Mouse (Mus musculus): ENCODE results near the gene Npy4r. TPM values are rescaled to one million over a fixed set of nuclear protein-coding genes. Genes with fewer than 3 reads are reported as not detected.

The Npy4r gene
- polyA plus RNA-seq, 1 experiment from 2014 or later, result 0.11 TPM

DNA sequence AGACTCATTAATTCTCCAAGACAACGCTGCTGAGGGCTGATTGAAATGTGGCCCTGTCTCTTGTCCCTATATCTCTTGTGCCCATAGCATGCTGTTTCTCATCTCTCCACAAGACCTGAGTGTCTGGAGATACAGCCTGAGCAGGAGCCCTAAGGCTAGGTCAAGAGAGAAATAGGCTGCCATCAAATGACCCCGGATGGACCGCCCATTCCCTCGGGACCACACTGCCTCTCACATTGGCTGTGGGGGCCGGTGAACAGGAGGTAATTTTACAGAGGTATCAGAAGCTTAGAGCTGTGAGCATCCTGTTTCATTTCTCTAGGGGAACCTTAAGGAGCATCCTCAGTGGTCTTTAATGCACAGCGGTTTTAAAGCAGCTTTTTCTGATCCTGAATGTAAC is 21.1 kb downstream of the Npy4r start:
- Histone ChIP-seq H3K9ac (ENCODE audit: low read depth, low read length) (no peak overlapping the region), H3K27ac (ENCODE audit: low read depth, low read length) (no peak overlapping the region), H3K36me3 (ENCODE audit: control insufficient read depth, insufficient read depth, low read length) (no peaks in the 10 kb centered on the region), H3K4me2 (replicated peaks; ENCODE audit: low read depth, low read length) (no peak overlapping the region), H3K27me3 (ENCODE audit: control insufficient read depth, insufficient read depth, low read length) (no peaks in the 10 kb centered on the region), H3K4me1 (ENCODE audit: control insufficient read depth, insufficient read depth, low read length) (no peaks in the 10 kb centered on the region), H3K9me3 (ENCODE audit: control insufficient read depth, low read length) (no peaks in the 10 kb centered on the region), H3K4me3 (ENCODE audit: low read length) (no peak overlapping the region)
- WGBS, result 50% methylated on average over 6 of the region's 6 CpGs
- no peak for ATAC-seq (ENCODE audit: low FRiP score, low TSS enrichment)

DNA sequence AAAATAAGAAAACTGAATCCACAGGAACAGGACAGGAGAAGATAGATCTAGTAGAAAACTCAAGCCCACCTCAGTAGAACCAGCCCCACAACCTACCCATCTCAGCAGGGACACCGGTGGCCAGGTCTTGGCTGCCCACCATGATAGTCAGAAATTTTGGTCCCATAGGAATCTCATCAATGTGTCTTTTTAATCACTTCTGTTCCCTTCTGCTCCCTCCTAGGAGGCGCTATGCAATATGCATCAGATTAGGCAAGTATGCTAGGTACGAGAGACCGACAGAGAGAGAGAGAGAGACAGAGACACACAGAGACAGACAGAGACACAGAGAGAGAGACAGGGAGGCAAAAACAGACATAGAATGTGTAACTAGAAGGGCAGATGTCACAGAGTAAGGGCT is 30.6 kb downstream of the Npy4r start:
- no peaks in the 10 kb centered on the region for H3K36me3 ChIP-seq (ENCODE audit: control insufficient read depth, insufficient read depth, low read length)
- ATAC-seq (ENCODE audit: low FRiP score, low TSS enrichment), result no peak
- peaks cover 17% of the 10 kb centered on the region for H3K4me1 ChIP-seq (ENCODE audit: control insufficient read depth, insufficient read depth, low read length)
- H3K4me2 ChIP-seq (replicated peaks; ENCODE audit: low read depth, low read length), result no peak overlapping the region
- no peaks in the 10 kb centered on the region for H3K27me3 ChIP-seq (ENCODE audit: control insufficient read depth, insufficient read depth, low read length)
- no peak overlapping the region for H3K9ac ChIP-seq (ENCODE audit: low read depth, low read length)
- no peak overlapping the region for H3K4me3 ChIP-seq (ENCODE audit: low read length)
- no peak overlapping the region for H3K27ac ChIP-seq (ENCODE audit: low read depth, low read length)
- WGBS, result 95% methylated on average over 4 of the region's 4 CpGs
- no peaks in the 10 kb centered on the region for H3K9me3 ChIP-seq (ENCODE audit: control insufficient read depth, low read length)

DNA sequence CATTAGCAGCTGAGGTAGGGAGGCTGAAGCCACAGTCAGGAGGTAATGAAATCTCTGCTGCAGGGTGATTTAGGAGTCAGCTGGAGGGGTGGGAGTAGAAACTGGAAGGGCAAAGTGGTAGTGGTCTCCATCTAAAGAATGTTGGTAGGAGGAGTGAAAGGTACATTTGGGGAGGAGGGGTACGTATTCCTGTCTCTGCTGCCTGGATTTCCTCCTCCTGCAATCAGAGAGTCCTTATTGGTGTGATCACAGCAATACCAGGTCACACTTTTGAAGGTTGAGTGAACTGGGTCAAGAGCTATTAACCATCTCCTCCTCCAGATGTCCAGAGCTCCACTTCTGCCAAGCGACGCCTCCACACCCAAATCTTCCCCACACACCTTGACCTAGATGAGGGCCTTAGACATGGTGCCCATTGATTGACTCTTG is 31.4 kb downstream of the Npy4r start:
- Histone ChIP-seq H3K27ac (ENCODE audit: low read depth, low read length) (no peak overlapping the region), H3K27me3 (ENCODE audit: control insufficient read depth, insufficient read depth, low read length) (no peaks in the 10 kb centered on the region), H3K9ac (ENCODE audit: low read depth, low read length) (no peak overlapping the region), H3K9me3 (ENCODE audit: control insufficient read depth, low read length) (no peaks in the 10 kb centered on the region), H3K4me1 (ENCODE audit: control insufficient read depth, insufficient read depth, low read length) (peaks cover 17% of the 10 kb centered on the region), H3K4me2 (replicated peaks; ENCODE audit: low read depth, low read length) (no peak overlapping the region), H3K4me3 (ENCODE audit: low read length) (no peak overlapping the region), H3K36me3 (ENCODE audit: control insufficient read depth, insufficient read depth, low read length) (no peaks in the 10 kb centered on the region)
- peak; percentile 72 for ATAC-seq (ENCODE audit: low FRiP score, low TSS enrichment)
- WGBS, result 44% methylated on average over 3 of the region's 3 CpGs

DNA sequence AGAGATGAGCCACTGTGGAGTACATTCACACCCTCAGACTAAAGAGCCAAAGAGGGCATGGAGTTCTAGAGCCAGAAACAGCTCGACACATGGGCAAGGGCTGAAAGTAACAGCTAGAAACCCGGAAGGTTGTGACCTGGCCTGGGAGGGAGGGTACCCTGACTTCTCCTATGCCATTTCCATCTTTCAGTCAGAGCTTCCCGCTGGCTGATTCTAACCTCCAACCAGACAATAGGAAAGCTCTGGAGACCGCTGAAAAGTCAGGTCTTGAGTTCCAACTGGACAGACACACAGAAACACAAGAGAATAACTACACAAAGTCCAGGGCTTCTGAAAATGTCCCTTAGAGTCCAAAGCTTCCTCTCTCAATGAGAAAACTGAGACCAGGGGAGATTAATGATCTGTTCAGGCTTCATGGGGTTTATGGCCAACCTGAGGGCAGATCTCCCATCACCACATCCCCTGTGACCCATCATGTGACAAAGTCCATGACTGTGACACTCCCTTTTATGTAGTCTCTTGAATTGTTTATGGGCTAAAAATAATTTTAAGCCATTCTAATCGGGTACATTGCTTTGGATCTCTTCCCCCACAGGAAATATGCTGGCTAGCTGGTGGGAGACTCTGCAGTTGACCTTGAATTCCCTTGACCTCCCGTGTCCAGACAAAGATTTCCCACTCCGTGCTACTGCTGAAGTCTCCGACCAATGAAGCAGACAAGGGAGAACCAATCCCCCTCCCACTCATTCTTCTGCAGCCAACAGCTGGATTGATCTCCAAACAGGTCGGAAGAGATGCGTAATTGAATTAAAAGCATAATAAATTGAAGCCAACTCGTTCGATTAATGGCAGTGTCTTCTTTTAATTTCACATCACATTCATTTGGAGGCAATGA is 32.0 kb downstream of the Npy4r start:
- Histone ChIP-seq H3K27ac (ENCODE audit: low read depth, low read length) (no peak overlapping the region; the same call in 1 of the 2 replicates), H3K4me3 (ENCODE audit: low read length) (no peak overlapping the region), H3K27me3 (ENCODE audit: control insufficient read depth, insufficient read depth, low read length) (no peaks in the 10 kb centered on the region), H3K9me3 (ENCODE audit: control insufficient read depth, low read length) (no peaks in the 10 kb centered on the region), H3K4me2 (replicated peaks; ENCODE audit: low read depth, low read length) (no peak overlapping the region), H3K9ac (ENCODE audit: low read depth, low read length) (no peak overlapping the region), H3K36me3 (ENCODE audit: control insufficient read depth, insufficient read depth, low read length) (no peaks in the 10 kb centered on the region), H3K4me1 (ENCODE audit: control insufficient read depth, insufficient read depth, low read length) (peaks cover 17% of the 10 kb centered on the region)
- 24% methylated on average over 12 of the region's 12 CpGs for WGBS
- ATAC-seq (ENCODE audit: low FRiP score, low TSS enrichment), result peak; percentile 86

DNA sequence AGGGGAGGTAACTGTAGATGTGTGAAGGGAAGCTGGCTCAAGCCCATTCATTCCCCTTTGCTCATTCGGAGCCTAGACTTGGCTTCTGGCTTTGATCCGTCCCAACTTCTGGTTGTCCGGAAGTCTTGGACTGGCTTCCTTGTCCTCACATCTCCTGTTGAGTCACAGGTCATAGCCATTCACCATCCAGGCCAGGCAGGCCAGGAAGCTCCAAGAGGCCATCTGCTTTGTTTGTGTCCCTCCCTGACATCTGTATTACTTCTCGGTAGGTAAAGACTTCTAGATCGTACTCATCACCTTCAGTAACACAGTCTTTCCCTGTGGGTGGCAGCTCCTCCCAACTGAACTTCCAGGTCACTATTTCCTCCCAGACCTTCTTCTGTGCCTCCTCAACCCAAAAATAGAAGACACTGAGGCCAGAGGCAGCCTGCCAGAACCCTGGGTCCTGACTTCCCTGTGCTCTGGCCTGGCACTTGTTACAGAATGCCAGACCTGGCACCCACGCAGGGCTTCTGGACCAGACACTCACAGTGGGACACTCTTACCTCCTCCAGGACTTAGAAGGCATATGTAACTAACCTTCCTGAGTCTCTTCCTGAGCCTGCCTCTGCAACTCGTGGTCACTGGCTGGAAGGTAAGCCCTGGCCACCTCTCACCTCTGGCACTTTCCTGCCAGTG is 33.1 kb downstream of the Npy4r start:
- Histone ChIP-seq H3K4me1 (ENCODE audit: control insufficient read depth, insufficient read depth, low read length) (peaks cover 17% of the 10 kb centered on the region), H3K9me3 (ENCODE audit: control insufficient read depth, low read length) (no peaks in the 10 kb centered on the region), H3K27me3 (ENCODE audit: control insufficient read depth, insufficient read depth, low read length) (no peaks in the 10 kb centered on the region), H3K9ac (ENCODE audit: low read depth, low read length) (no peak overlapping the region), H3K4me2 (replicated peaks; ENCODE audit: low read depth, low read length) (no peak overlapping the region), H3K36me3 (ENCODE audit: control insufficient read depth, insufficient read depth, low read length) (no peaks in the 10 kb centered on the region), H3K4me3 (ENCODE audit: low read length) (no peak overlapping the region), H3K27ac (ENCODE audit: low read depth, low read length) (no peak overlapping the region)
- WGBS, result 69% methylated on average over 7 of the region's 7 CpGs
- no peak for ATAC-seq (ENCODE audit: low FRiP score, low TSS enrichment)

DNA sequence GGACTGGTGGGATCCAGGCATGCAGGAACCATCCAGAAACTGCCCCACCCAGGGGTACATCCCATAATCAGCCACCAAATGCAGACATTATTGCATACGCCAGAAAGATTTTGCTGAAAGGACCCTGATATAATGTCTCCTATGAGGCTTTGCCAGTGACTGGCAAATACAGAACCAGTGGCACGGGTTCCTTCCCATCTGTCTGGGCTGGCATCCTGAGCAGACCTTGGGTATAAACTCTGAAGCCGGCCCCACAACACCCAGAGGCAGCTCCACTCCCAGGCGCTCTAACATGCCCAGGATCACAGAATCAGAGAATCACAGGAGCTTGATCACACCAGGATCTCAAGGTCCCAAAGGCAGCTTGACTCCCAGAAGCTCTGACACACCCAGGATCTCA is 38.0 kb downstream of the Npy4r start:
- Histone ChIP-seq H3K9me3 (ENCODE audit: control insufficient read depth, low read length) (no peaks in the 10 kb centered on the region), H3K4me1 (ENCODE audit: control insufficient read depth, insufficient read depth, low read length) (peaks cover 3% of the 10 kb centered on the region; the same call in 1 of the 2 replicates), H3K27me3 (ENCODE audit: control insufficient read depth, insufficient read depth, low read length) (no peaks in the 10 kb centered on the region), H3K27ac (ENCODE audit: low read depth, low read length) (no peak overlapping the region), H3K4me3 (ENCODE audit: low read length) (no peak overlapping the region), H3K4me2 (replicated peaks; ENCODE audit: low read depth, low read length) (no peak overlapping the region), H3K36me3 (ENCODE audit: control insufficient read depth, insufficient read depth, low read length) (no peaks in the 10 kb centered on the region), H3K9ac (ENCODE audit: low read depth, low read length) (no peak overlapping the region)
- ATAC-seq (ENCODE audit: low FRiP score, low TSS enrichment), result no peak
- WGBS, result 83% methylated on average over 4 of the region's 4 CpGs

DNA sequence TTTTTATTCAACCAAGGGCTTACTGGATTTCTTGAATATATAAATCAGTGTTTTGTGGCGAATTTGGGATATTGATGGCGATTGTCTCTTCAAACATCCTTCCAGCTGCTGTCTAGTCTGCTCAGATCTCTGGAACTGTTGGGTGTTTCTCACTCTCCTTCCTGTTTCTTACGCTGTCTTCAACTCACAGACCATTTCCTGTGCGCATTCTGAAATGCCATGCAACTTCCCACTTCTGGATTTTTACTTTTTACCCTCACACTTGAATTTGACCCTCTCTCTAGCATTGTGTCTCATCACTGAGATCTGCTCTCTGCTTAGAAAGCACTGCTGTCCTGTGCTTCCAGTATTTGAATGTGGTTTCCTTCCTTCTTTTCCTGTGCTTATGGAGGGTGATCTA is 44.7 kb downstream of the Npy4r start:
- 76% methylated on average over 4 of the region's 4 CpGs for WGBS
- H3K4me1 ChIP-seq (ENCODE audit: control insufficient read depth, insufficient read depth, low read length), result no peaks in the 10 kb centered on the region

DNA sequence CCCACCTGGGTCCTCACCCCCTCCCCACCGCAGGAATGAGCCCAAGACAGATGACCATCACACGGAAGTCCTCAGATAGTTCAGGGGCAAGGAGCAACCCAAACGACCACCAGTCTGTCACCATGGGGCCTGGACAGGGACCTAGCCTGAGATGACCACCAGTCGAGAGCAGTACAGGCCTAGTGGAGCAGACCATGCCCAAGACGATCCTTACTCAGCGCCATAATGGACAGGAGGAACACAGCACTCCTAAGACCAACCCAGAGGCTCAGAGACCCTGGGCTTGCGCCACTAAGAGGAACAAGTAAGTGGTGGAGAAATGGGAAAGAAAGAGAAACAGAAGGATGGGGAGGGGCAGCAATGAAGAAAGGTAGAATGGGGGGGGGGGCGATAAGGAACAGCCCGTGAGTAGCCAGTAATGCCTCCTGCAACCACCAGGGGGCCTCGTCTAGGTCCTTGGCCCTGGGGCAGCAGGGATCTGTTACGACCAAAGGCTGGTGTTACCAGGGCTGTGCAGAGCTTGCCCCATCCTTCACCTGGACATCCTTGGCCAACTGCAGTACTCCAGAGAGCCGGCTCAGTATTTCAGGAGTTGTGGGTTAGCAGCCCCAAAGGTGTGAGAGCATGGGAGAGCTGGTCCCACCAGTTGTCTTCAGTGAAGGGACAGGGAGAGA is 45.8 kb downstream of the Npy4r start:
- Histone ChIP-seq H3K27ac (ENCODE audit: low read depth, low read length) (no peak overlapping the region), H3K4me1 (ENCODE audit: control insufficient read depth, insufficient read depth, low read length) (no peaks in the 10 kb centered on the region), H3K27me3 (ENCODE audit: control insufficient read depth, insufficient read depth, low read length) (no peaks in the 10 kb centered on the region), H3K36me3 (ENCODE audit: control insufficient read depth, insufficient read depth, low read length) (no peaks in the 10 kb centered on the region), H3K9me3 (ENCODE audit: control insufficient read depth, low read length) (no peaks in the 10 kb centered on the region), H3K4me2 (replicated peaks; ENCODE audit: low read depth, low read length) (no peak overlapping the region), H3K4me3 (ENCODE audit: low read length) (no peak overlapping the region), H3K9ac (ENCODE audit: low read depth, low read length) (no peak overlapping the region)
- ATAC-seq (ENCODE audit: low FRiP score, low TSS enrichment), result 0 out of 2 replicates have a peak, but pooled peaks have one; percentile 58
- WGBS, result 60% methylated on average over 12 of the region's 12 CpGs

More for the DNA sequence above, 44.7 kb downstream of the Npy4r start:
- ATAC-seq (ENCODE audit: low FRiP score, low TSS enrichment), result no peak
- Histone ChIP-seq H3K9me3 (ENCODE audit: control insufficient read depth, low read length) (no peaks in the 10 kb centered on the region), H3K9ac (ENCODE audit: low read depth, low read length) (no peak overlapping the region), H3K4me3 (ENCODE audit: low read length) (no peak overlapping the region), H3K27me3 (ENCODE audit: control insufficient read depth, insufficient read depth, low read length) (no peaks in the 10 kb centered on the region), H3K4me2 (replicated peaks; ENCODE audit: low read depth, low read length) (no peak overlapping the region), H3K27ac (ENCODE audit: low read depth, low read length) (no peak overlapping the region), H3K36me3 (ENCODE audit: control insufficient read depth, insufficient read depth, low read length) (no peaks in the 10 kb centered on the region)

Data from kidney, embryonic 14.5 days (tissue).